Mouse (Mus musculus) midbrain, embryonic 12.5 days (tissue): Measurements from ENCODE around the gene Tardbp. TPM values are rescaled to one million over a fixed set of nuclear protein-coding genes. Genes with fewer than 3 reads are reported as not detected.

Experiments used
- ATAC-seq: fragments of 200-750 bp; cut with Nextera tagmentation; 2 replicates; pipeline ENCODE4 v1.8.0; 2017; ENCODE audit warnings: low read depth, moderate TSS enrichment, moderate library complexity; ENCODE audit not compliant: low FRiP score
- H3K27ac ChIP-seq: fragments of 300-500 bp; sonication (generic); replicated peaks from 2 replicates; pipeline ENCODE4 v1.5.1; 2016; ENCODE audit warnings: mild to moderate bottlenecking
- H3K27me3 ChIP-seq: fragments of 300-500 bp; sonication (generic); 2 replicates; pipeline ENCODE4 v1.6.1; 2016; ENCODE audit warnings: mild to moderate bottlenecking
- H3K36me3 ChIP-seq: fragments of 300-500 bp; sonication (generic); 2 replicates; pipeline ENCODE4 v1.6.1; 2016
- H3K4me1 ChIP-seq: fragments of 300-500 bp; sonication (generic); 2 replicates; pipeline ENCODE4 v1.6.1; 2016
- H3K4me2 ChIP-seq: fragments of 300-500 bp; sonication (generic); replicated peaks from 2 replicates; pipeline ENCODE4 v1.6.1; 2016; ENCODE audit warnings: mild to moderate bottlenecking, moderate library complexity
- H3K4me3 ChIP-seq: fragments of 300-500 bp; sonication (generic); 2 replicates; pipeline ENCODE4 v1.5.1; 2016; ENCODE audit warnings: mild to moderate bottlenecking
- H3K9ac ChIP-seq: fragments of 300-500 bp; sonication (generic); replicated peaks from 2 replicates; pipeline ENCODE4 v1.6.1; 2016; ENCODE audit warnings: mild to moderate bottlenecking, moderate library complexity
- H3K9me3 ChIP-seq: fragments of 300-500 bp; sonication (generic); 2 replicates; pipeline ENCODE4 v1.6.1; 2016; ENCODE audit warnings: mild to moderate bottlenecking
- WGBS: fragments of 180-500 bp; shearing (Covaris S2); methylation state at CpG from one replicate; pipeline ENCODE4 v1.1.7; 2016; 5-methylcytosine and 5-hydroxymethylcytosine counted together
- polyA plus RNA-seq: library from polyadenylated mRNA; unstranded; fragments of >200 nt; fragmentation: Nextera tagmentation; extraction: Ambion mirVana; gene quantifications from 2 replicates; pipeline ENCODE4 v1.2.1, GENCODE M21; 2016

Gene Tardbp
- polyA plus RNA-seq, 1 experiment from 2014 or later: 385 TPM

DNA sequence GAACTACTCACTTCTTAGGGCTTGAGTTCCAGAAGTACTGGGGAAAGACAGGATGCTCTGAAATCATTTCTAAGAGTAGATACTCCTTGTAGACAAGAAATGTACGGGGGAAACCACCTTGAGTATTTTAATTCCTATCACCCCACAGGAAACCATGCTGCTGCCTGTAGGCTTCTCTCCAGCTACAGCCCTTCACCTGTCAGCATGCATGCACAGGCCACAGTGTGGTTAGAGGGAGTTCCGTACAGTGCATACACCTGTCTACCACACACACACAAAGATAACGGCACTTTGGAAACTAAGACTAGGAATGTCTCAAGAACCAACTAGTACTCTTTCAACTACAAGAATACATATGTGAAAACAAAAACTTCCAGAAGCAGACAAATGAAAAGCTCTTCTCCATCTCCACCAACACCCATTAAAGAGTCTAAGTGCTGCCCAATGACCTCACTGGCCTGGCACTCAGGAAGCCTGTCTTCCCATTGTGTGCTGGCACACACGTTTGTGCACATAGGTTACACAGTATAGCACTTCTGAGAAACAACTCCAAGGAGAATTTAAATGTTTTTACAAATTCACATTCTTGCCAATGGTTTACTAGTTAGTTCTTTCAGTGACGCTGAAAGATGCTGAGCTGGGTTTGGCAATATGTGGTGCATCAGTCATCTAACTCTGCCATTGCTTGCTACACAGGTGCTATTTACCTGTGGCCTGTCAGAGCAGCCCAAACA lies 16.0 kb downstream of the Tardbp start:
- no peak for ATAC-seq
- H3K4me3 ChIP-seq: no peak overlapping the region
- no peaks in the 10 kb centered on the region for H3K4me1 ChIP-seq
- H3K4me2 ChIP-seq: no peak overlapping the region
- no peaks in the 10 kb centered on the region for H3K27me3 ChIP-seq
- H3K9ac ChIP-seq: no peak overlapping the region
- peaks cover 50% of the 10 kb centered on the region for H3K36me3 ChIP-seq
- 77% methylated on average over 5 of the region's 5 CpGs for WGBS
- no peak overlapping the region for H3K27ac ChIP-seq
- H3K9me3 ChIP-seq: no peaks in the 10 kb centered on the region

- Histone ChIP-seq H3K9me3 (no peaks in the 10 kb centered on the region), H3K4me2 (no peak overlapping the region), H3K4me1 (no peaks in the 10 kb centered on the region), H3K4me3 (no peak overlapping the region), H3K36me3 (peaks cover 40% of the 10 kb centered on the region), H3K9ac (no peak overlapping the region), H3K27ac (no peak overlapping the region), H3K27me3 (no peaks in the 10 kb centered on the region)
- WGBS: 91% methylated on average over 5 of the region's 5 CpGs
- no peak for ATAC-seq
Measured at GRCm38 (mm10) chr4:148609805-148610204, 17.0 kb downstream of the Tardbp start.

DNA sequence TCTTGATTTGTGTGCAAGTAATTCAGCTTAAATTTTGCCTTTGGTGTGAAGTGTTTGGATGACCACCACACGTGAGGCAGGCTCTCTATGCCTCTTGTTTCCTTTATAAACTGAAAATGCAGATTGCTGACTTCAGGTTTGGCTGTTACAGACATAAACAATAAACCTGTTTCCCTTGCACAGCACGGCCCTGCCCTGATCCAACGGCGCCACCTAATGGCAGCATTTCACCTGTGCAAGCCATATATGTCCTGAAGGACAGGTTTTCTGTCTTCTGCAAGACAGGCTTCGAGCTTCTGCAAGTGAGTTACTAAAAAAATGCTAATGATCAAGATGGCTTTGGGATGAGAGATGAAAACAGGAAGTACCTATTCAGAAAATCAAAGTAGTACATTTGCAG lies 19.1 kb downstream of the Tardbp start:
- Histone ChIP-seq H3K9ac (no peak overlapping the region), H3K9me3 (no peaks in the 10 kb centered on the region), H3K27me3 (no peaks in the 10 kb centered on the region), H3K27ac (no peak overlapping the region), H3K4me3 (no peak overlapping the region), H3K4me2 (no peak overlapping the region), H3K4me1 (no peaks in the 10 kb centered on the region), H3K36me3 (peaks cover 25% of the 10 kb centered on the region; the same call in 1 of the 2 replicates)
- ATAC-seq: no peak
- WGBS: 29% methylated on average over 5 of the region's 5 CpGs

DNA sequence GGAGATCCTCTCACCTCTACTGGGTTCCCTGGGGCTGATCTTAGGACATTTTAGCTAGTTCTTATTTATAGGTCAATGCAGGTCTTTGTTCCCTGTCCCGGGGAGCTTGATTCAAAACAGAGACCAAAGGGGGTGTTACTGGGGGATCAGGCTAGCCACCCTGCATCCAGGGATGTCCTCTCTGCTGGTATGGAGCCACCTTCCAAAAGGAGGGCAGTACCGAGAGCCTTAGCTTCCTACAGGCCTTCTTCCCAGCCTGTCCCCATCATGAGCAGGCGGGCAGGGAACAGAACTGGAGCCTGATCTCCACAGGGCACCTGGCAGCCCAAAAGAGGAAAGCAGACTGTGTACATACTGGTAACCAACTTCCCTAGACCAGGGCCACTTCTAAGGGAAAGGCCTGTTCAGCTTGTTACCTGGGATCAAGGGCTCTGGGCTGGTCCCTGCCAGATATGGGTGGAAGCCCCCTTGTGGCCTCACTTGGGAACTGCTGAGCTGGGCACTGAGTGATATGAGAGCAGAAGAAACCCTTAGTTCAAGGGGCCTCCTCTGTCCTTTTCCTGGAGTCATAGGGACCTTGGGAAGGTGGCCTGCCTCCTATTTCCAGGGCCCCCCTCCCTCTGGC lies 22.2 kb downstream of the Tardbp start:
- Histone ChIP-seq H3K4me3 (no peak overlapping the region), H3K9me3 (no peaks in the 10 kb centered on the region), H3K36me3 (peaks cover 3% of the 10 kb centered on the region; the same call in 1 of the 2 replicates), H3K4me1 (no peaks in the 10 kb centered on the region), H3K27me3 (no peaks in the 10 kb centered on the region), H3K9ac (no peak overlapping the region), H3K27ac (no peak overlapping the region), H3K4me2 (no peak overlapping the region)
- 92% methylated on average over 3 of the region's 3 CpGs for WGBS
- ATAC-seq: peak; percentile 45; the same call in 1 of the 2 replicates

- Histone ChIP-seq H3K4me2 (no peak overlapping the region), H3K4me3 (no peak overlapping the region), H3K27me3 (no peaks in the 10 kb centered on the region), H3K27ac (no peak overlapping the region), H3K36me3 (peaks cover 3% of the 10 kb centered on the region; the same call in 1 of the 2 replicates), H3K9me3 (no peaks in the 10 kb centered on the region), H3K4me1 (no peaks in the 10 kb centered on the region), H3K9ac (no peak overlapping the region)
- no peak for ATAC-seq
- 83% methylated on average over 7 of the region's 7 CpGs for WGBS
Measured at GRCm38 (mm10) chr4:148604141-148604540, 22.7 kb downstream of the Tardbp start.

DNA sequence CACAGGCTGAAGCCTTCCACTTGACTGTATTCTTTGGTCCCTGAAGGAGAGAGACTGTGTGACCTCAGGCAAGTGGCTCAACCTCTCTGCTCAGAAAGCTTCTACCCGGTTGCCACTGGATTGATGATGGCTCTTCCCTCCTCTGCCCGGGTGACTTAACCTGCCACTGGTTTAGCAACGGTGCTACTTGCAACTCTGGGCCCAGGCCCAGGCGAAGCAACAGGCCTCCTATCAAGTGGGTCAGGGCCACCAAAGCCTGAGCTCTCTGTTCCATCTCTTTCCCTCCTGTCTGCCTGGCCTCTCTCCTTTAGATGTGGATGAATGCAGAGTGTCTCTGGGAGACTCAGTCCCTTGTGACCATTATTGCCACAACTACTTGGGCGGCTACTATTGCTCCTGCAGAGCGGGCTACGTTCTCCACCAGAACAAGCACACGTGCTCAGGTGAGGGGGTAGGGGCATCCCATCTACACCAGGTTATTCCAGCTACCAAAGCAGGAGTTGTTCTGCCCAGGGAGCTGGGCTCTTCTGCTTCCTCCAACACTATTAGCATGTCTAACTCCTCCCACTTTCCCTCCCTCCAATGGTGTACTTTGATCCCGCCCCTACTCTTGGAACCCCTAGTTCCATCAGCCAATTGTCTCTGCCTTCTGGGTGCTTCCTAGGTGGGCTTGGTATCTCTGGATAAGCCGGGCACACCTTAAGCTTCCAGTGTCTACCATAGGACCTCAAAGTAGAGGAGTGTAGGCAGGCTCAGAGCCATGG lies 23.3 kb downstream of the Tardbp start:
- ATAC-seq: no peak
- Histone ChIP-seq H3K9ac (no peak overlapping the region), H3K36me3 (peaks cover 8% of the 10 kb centered on the region), H3K4me2 (no peak overlapping the region), H3K27me3 (no peaks in the 10 kb centered on the region), H3K9me3 (no peaks in the 10 kb centered on the region), H3K4me3 (no peak overlapping the region), H3K27ac (no peak overlapping the region), H3K4me1 (no peaks in the 10 kb centered on the region)
- WGBS: 71% methylated on average over 10 of the region's 10 CpGs

- H3K9me3 ChIP-seq: no peaks in the 10 kb centered on the region
- no peak within 1 kb of the TSS for H3K27ac ChIP-seq
- WGBS: 88% methylated on average over 14 of the region's 14 CpGs
- H3K4me2 ChIP-seq: no peak within 1 kb of the TSS
- peaks cover 16% of the 10 kb centered on the region for H3K36me3 ChIP-seq
- no peaks in the 10 kb centered on the region for H3K4me1 ChIP-seq
- no peak within 1 kb of the TSS for H3K9ac ChIP-seq
- H3K4me3 ChIP-seq: no peak within 1 kb of the TSS
- H3K27me3 ChIP-seq: no peaks in the 10 kb centered on the region
- ATAC-seq: no peak
Measured at GRCm38 (mm10) chr4:148602357-148603120, 24.3 kb downstream of the Tardbp start, which contains the start of gene Masp2. TSS of gene Masp2 (plus strand) at chr4:148602554.

DNA sequence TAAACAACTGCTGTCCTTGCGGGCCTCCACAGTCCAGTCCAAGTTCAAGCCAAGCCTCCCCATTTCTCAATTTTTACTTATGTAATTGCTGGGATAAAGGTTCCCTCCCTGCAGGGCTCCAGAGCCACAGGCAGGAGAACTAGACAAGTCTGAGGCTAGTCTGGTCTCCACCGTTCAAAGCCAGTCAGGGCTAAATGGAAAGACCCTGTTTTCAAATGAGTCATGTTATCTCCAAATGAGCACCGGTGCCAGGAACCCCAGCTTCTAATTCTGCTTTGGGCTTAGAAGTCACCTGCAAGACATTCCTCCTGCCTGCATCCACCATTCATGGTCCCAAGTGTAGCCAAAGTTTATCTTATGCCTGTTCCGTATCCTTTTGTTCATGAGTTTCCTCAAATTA lies 24.9 kb downstream of the Tardbp start:
- Histone ChIP-seq H3K27ac (no peak overlapping the region), H3K9me3 (no peaks in the 10 kb centered on the region), H3K4me1 (no peaks in the 10 kb centered on the region), H3K9ac (no peak overlapping the region), H3K4me3 (no peak overlapping the region), H3K4me2 (no peak overlapping the region), H3K27me3 (no peaks in the 10 kb centered on the region), H3K36me3 (peaks cover 18% of the 10 kb centered on the region)
- ATAC-seq: no peak
- 91% methylated on average over 4 of the region's 4 CpGs for WGBS

DNA sequence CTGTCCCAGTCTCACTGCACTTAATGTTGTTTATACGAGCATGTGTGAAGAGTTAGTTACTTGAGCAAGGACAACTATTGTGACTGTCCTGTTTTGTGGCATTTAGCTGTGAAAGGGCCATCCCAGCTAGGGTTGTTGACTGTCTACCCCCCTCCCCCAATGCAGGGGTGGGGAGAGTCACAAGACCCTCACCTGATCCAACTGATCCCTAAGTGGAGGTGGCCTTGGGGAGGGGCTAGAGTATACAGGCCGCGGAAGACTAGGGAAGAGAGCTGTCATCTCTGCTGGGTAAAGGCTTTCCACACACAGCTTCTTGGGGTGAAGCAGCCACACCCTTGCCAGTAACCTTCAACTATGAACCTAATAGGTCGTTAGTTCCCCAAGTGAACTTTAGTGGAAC lies 26.5 kb downstream of the Tardbp start:
- Histone ChIP-seq H3K27me3 (no peaks in the 10 kb centered on the region), H3K27ac (no peak overlapping the region), H3K9ac (no peak overlapping the region), H3K4me2 (no peak overlapping the region), H3K36me3 (peaks cover 34% of the 10 kb centered on the region), H3K4me3 (no peak overlapping the region), H3K4me1 (peaks cover 3% of the 10 kb centered on the region; the same call in 1 of the 2 replicates), H3K9me3 (no peaks in the 10 kb centered on the region)
- 90% methylated on average over 4 of the region's 4 CpGs for WGBS
- ATAC-seq: no peak

DNA sequence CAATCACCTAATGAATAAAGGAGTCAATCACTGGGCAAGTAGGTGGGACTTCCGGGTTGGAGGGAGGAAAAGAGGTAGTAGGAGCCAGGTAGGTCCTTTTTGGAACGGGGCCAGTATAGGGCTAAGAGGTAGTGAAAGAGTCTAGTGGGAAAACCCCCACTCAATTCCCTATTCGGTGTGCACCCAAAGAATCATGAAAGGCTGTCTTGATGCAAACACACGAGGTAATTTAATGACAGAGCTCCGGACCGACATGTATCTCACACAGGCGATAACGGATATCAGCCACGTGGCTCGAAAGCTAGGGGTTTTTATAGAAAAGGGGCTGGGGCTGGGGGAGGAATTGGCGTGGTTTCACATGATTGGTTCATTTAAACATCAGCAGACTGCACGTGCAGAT lies 28.0 kb downstream of the Tardbp start:
- Histone ChIP-seq H3K36me3 (peaks cover 49% of the 10 kb centered on the region), H3K27ac (no peak overlapping the region), H3K9ac (no peak overlapping the region), H3K4me2 (no peak overlapping the region), H3K4me1 (peaks cover 3% of the 10 kb centered on the region; the same call in 1 of the 2 replicates), H3K27me3 (no peaks in the 10 kb centered on the region), H3K4me3 (no peak overlapping the region), H3K9me3 (no peaks in the 10 kb centered on the region)
- 96% methylated on average over 12 of the region's 12 CpGs for WGBS
- no peak for ATAC-seq

DNA sequence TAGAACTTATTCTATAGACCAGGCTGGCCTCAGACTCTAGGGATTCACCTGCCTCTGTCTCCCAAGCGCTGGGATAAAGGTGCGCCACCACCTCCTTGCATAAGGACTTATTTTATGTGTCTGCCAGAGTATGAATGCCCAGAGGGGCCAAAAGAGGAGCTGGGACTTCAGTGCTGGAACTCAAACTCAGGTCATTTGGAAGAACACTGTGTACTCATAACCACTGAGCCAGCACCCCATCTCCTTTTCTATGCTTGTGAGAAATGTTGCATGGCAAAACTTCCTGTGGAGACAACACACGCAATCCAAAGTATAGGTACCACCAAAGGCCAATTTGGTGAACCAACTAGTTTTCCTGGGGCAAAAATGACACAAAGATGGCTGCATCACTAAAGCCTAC lies 30.1 kb downstream of the Tardbp start:
- Histone ChIP-seq H3K27me3 (no peaks in the 10 kb centered on the region), H3K4me2 (no peak overlapping the region), H3K4me3 (no peak overlapping the region), H3K4me1 (peaks cover 18% of the 10 kb centered on the region), H3K27ac (no peak overlapping the region), H3K36me3 (peaks cover 59% of the 10 kb centered on the region), H3K9me3 (no peaks in the 10 kb centered on the region), H3K9ac (no peak overlapping the region)
- WGBS: 94% methylated on average over 3 of the region's 3 CpGs
- ATAC-seq: no peak
